Mouse (Mus musculus) megakaryocyte progenitor cell, adult 5-6 weeks (primary cell): ENCODE results near the gene Pgf. TPM values are rescaled to one million over a fixed set of nuclear protein-coding genes. Genes with fewer than 3 reads are reported as not detected.

ENCODE experiments used
- ATAC-seq: replicated peaks from 2 replicates; pipeline ENCODE4 v1.8.0; 2016; ENCODE audit warnings: mild to moderate bottlenecking, moderate TSS enrichment, inconsistent platforms; ENCODE audit not compliant: poor library complexity
- total RNA-seq, 2 experiments: library from RNA; stranded (forward) in 1 of 2; stranded (reverse) in 1 of 2; fragments of 157-497, 149-512 nt in 1 of 2; fragments of 200-1000 nt in 1 of 2; gene quantifications; 2 replicates each; pipeline versions ENCODE4 v1.2.3 to v1.2.4; 2015 to 2017

Gene Pgf
- total RNA-seq, 2 experiments from 2014 or later: not detected

- ATAC-seq: peak; percentile 92
These were observed 15.0 kb upstream of the Pgf start for GRCm38 (mm10) chr12:85192461-85193108.

- no peak for ATAC-seq
These were observed 12.7 kb upstream of the Pgf start for GRCm38 (mm10) chr12:85190290-85190689.

- ATAC-seq: no peak
These were observed 8.8 kb upstream of the Pgf start for GRCm38 (mm10) chr12:85186361-85186760.

GRCm38 (mm10) chr12:85185810-85186209, 8.2 kb upstream of the Pgf start:
- ATAC-seq: no peak

- ATAC-seq: no peak
These were observed 6.5 kb upstream of the Pgf start for GRCm38 (mm10) chr12:85184118-85184517.

GRCm38 (mm10) chr12:85182898-85183297, 5.3 kb upstream of the Pgf start:
- ATAC-seq: peak; percentile 62

- no peak for ATAC-seq
These were observed 4.7 kb upstream of the Pgf start for GRCm38 (mm10) chr12:85182345-85182643.

GRCm38 (mm10) chr12:85181475-85182344, 4.1 kb upstream of the Pgf start:
- ATAC-seq: no peak

GRCm38 (mm10) chr12:85178294-85178693, 704 bp upstream of the Pgf start:
- no peak for ATAC-seq

GRCm38 (mm10) chr12:85176846-85177523, 605 bp downstream of the Pgf start:
- peak; percentile 92 for ATAC-seq

- no peak for ATAC-seq
These were observed 1.4 kb downstream of the Pgf start for GRCm38 (mm10) chr12:85175926-85176845.

- ATAC-seq: no peak
These were observed 2.4 kb downstream of the Pgf start for GRCm38 (mm10) chr12:85175087-85175675.

- ATAC-seq: no peak
These were observed 3.6 kb downstream of the Pgf start for GRCm38 (mm10) chr12:85174016-85174415.

- ATAC-seq: no peak
These were observed 6.7 kb downstream of the Pgf start for GRCm38 (mm10) chr12:85170948-85171307.

GRCm38 (mm10) chr12:85170284-85170947, 7.2 kb downstream of the Pgf start:
- no peak for ATAC-seq

GRCm38 (mm10) chr12:85169877-85170276, 7.7 kb downstream of the Pgf start:
- no peak for ATAC-seq

GRCm38 (mm10) chr12:85169117-85169858, 8.3 kb downstream of the Pgf start:
- ATAC-seq: peak; percentile 94

GRCm38 (mm10) chr12:85166631-85167030, 11.0 kb downstream of the Pgf start:
- ATAC-seq: no peak

- ATAC-seq: no peak
These were observed 12.6 kb downstream of the Pgf start for GRCm38 (mm10) chr12:85164996-85165395.
